Mouse (Mus musculus): Measurements from ENCODE around the gene Dlk2. TPM values are rescaled to one million over a fixed set of nuclear protein-coding genes. Genes with fewer than 3 reads are reported as not detected.

The Dlk2 gene
- polyA plus RNA-seq, 1 experiment = 0.38 TPM

- H3K27me3 ChIP-seq (ENCODE audit: control insufficient read depth, insufficient read depth, low read length) = no peaks in the 10 kb centered on the region
- TF ChIP-seq CTCF (IDR thresholded peaks at IDR 0.05; ENCODE audit: control insufficient read depth, insufficient read depth, insufficient replicate concordance, low read depth, low read length) (no peak), POLR2A (IDR thresholded peaks at IDR 0.05; ENCODE audit: control insufficient read depth, low read depth, low read length) (no peak)
- H3K4me1 ChIP-seq (ENCODE audit: control insufficient read depth, insufficient read depth, low read length) = no peaks in the 10 kb centered on the region
- no peak overlapping the region for H3K4me3 ChIP-seq (ENCODE audit: control insufficient read depth, low read depth, low read length)
- no peak overlapping the region for H3K27ac ChIP-seq (ENCODE audit: control insufficient read depth, insufficient read depth, low read depth, low read length)
- H3K36me3 ChIP-seq (ENCODE audit: control insufficient read depth, insufficient read depth, low read length) = no peaks in the 10 kb centered on the region
Observed at GRCm38 (mm10) chr17:46274465-46274864, 22.8 kb upstream of the Dlk2 start.

- Histone ChIP-seq H3K36me3 (ENCODE audit: control insufficient read depth, insufficient read depth, low read length) (no peaks in the 10 kb centered on the region), H3K27ac (ENCODE audit: control insufficient read depth, insufficient read depth, low read depth, low read length) (no peak overlapping the region), H3K4me3 (ENCODE audit: control insufficient read depth, low read depth, low read length) (no peak overlapping the region), H3K4me1 (ENCODE audit: control insufficient read depth, insufficient read depth, low read length) (no peaks in the 10 kb centered on the region), H3K27me3 (ENCODE audit: control insufficient read depth, insufficient read depth, low read length) (no peaks in the 10 kb centered on the region)
- TF ChIP-seq CTCF (IDR thresholded peaks at IDR 0.05; ENCODE audit: control insufficient read depth, insufficient read depth, insufficient replicate concordance, low read depth, low read length) (no peak), POLR2A (IDR thresholded peaks at IDR 0.05; ENCODE audit: control insufficient read depth, low read depth, low read length) (no peak)
Observed at GRCm38 (mm10) chr17:46275034-46275433, 22.2 kb upstream of the Dlk2 start.

GRCm38 (mm10) chr17:46275506-46275905 lies 21.7 kb upstream of the Dlk2 start:
- no peaks in the 10 kb centered on the region for H3K36me3 ChIP-seq (ENCODE audit: control insufficient read depth, insufficient read depth, low read length)

GRCm38 (mm10) chr17:46277586-46277985 lies 19.6 kb upstream of the Dlk2 start:
- Histone ChIP-seq H3K4me3 (ENCODE audit: control insufficient read depth, low read depth, low read length) (no peak overlapping the region), H3K4me1 (ENCODE audit: control insufficient read depth, insufficient read depth, low read length) (peaks cover 5% of the 10 kb centered on the region), H3K27me3 (ENCODE audit: control insufficient read depth, insufficient read depth, low read length) (no peaks in the 10 kb centered on the region), H3K27ac (ENCODE audit: control insufficient read depth, insufficient read depth, low read depth, low read length) (no peak overlapping the region), H3K36me3 (ENCODE audit: control insufficient read depth, insufficient read depth, low read length) (no peaks in the 10 kb centered on the region)
- TF ChIP-seq POLR2A (IDR thresholded peaks at IDR 0.05; ENCODE audit: control insufficient read depth, low read depth, low read length) = no peak
- TF ChIP-seq CTCF (IDR thresholded peaks at IDR 0.05; ENCODE audit: control insufficient read depth, insufficient read depth, insufficient replicate concordance, low read depth, low read length) = no peak

More at GRCm38 (mm10) chr17:46275506-46275905, 21.7 kb upstream of the Dlk2 start:
- H3K4me1 ChIP-seq (ENCODE audit: control insufficient read depth, insufficient read depth, low read length) = no peaks in the 10 kb centered on the region
- H3K27me3 ChIP-seq (ENCODE audit: control insufficient read depth, insufficient read depth, low read length) = no peaks in the 10 kb centered on the region
- H3K4me3 ChIP-seq (ENCODE audit: control insufficient read depth, low read depth, low read length) = no peak overlapping the region
- TF ChIP-seq POLR2A (IDR thresholded peaks at IDR 0.05; ENCODE audit: control insufficient read depth, low read depth, low read length) (no peak), CTCF (IDR thresholded peaks at IDR 0.05; ENCODE audit: control insufficient read depth, insufficient read depth, insufficient replicate concordance, low read depth, low read length) (no peak)
- no peak overlapping the region for H3K27ac ChIP-seq (ENCODE audit: control insufficient read depth, insufficient read depth, low read depth, low read length)

- Histone ChIP-seq H3K4me3 (ENCODE audit: control insufficient read depth, low read depth, low read length) (no peak overlapping the region), H3K27me3 (ENCODE audit: control insufficient read depth, insufficient read depth, low read length) (no peaks in the 10 kb centered on the region), H3K36me3 (ENCODE audit: control insufficient read depth, insufficient read depth, low read length) (no peaks in the 10 kb centered on the region), H3K4me1 (ENCODE audit: control insufficient read depth, insufficient read depth, low read length) (peaks cover 5% of the 10 kb centered on the region), H3K27ac (ENCODE audit: control insufficient read depth, insufficient read depth, low read depth, low read length) (no peak overlapping the region)
- TF ChIP-seq POLR2A (IDR thresholded peaks at IDR 0.05; ENCODE audit: control insufficient read depth, low read depth, low read length) (no peak), CTCF (IDR thresholded peaks at IDR 0.05; ENCODE audit: control insufficient read depth, insufficient read depth, insufficient replicate concordance, low read depth, low read length) (no peak)
Observed at GRCm38 (mm10) chr17:46278011-46278765, 19.0 kb upstream of the Dlk2 start.

GRCm38 (mm10) chr17:46282483-46283123 lies 14.6 kb upstream of the Dlk2 start, which contains the start of gene Tjap1:
Tjap1 (minus strand) TSS chr17:46283026.
- H3K36me3 ChIP-seq (ENCODE audit: control insufficient read depth, insufficient read depth, low read length) = no peaks in the 10 kb centered on the region
- H3K4me1 ChIP-seq (ENCODE audit: control insufficient read depth, insufficient read depth, low read length) = peaks cover 13% of the 10 kb centered on the region
- H3K27me3 ChIP-seq (ENCODE audit: control insufficient read depth, insufficient read depth, low read length) = no peaks in the 10 kb centered on the region
- peak within 1 kb of the TSS; percentile 94 for H3K27ac ChIP-seq (ENCODE audit: control insufficient read depth, insufficient read depth, low read depth, low read length)
- peak within 1 kb of the TSS; percentile 99 for H3K4me3 ChIP-seq (ENCODE audit: control insufficient read depth, low read depth, low read length)
- no peak for TF ChIP-seq CTCF (IDR thresholded peaks at IDR 0.05; ENCODE audit: control insufficient read depth, insufficient read depth, insufficient replicate concordance, low read depth, low read length)
- peak; percentile 54 for TF ChIP-seq POLR2A (IDR thresholded peaks at IDR 0.05; ENCODE audit: control insufficient read depth, low read depth, low read length)

- peaks cover 13% of the 10 kb centered on the region for H3K4me1 ChIP-seq (ENCODE audit: control insufficient read depth, insufficient read depth, low read length)
- no peaks in the 10 kb centered on the region for H3K36me3 ChIP-seq (ENCODE audit: control insufficient read depth, insufficient read depth, low read length)
- no peak for TF ChIP-seq CTCF (IDR thresholded peaks at IDR 0.05; ENCODE audit: control insufficient read depth, insufficient read depth, insufficient replicate concordance, low read depth, low read length)
- TF ChIP-seq POLR2A (IDR thresholded peaks at IDR 0.05; ENCODE audit: control insufficient read depth, low read depth, low read length) = no peak; the same call in 1 of the 2 replicates
- peak overlapping the region; percentile 83 for H3K4me3 ChIP-seq (ENCODE audit: control insufficient read depth, low read depth, low read length)
- peak overlapping the region; percentile 88 for H3K27ac ChIP-seq (ENCODE audit: control insufficient read depth, insufficient read depth, low read depth, low read length)
- H3K27me3 ChIP-seq (ENCODE audit: control insufficient read depth, insufficient read depth, low read length) = no peaks in the 10 kb centered on the region
Observed at GRCm38 (mm10) chr17:46283140-46283539, 14.1 kb upstream of the Dlk2 start.

Data from testis, adult 2 months (tissue).